Mouse (Mus musculus): ENCODE measurements around the gene Tmem37.

The Tmem37 gene

DNA sequence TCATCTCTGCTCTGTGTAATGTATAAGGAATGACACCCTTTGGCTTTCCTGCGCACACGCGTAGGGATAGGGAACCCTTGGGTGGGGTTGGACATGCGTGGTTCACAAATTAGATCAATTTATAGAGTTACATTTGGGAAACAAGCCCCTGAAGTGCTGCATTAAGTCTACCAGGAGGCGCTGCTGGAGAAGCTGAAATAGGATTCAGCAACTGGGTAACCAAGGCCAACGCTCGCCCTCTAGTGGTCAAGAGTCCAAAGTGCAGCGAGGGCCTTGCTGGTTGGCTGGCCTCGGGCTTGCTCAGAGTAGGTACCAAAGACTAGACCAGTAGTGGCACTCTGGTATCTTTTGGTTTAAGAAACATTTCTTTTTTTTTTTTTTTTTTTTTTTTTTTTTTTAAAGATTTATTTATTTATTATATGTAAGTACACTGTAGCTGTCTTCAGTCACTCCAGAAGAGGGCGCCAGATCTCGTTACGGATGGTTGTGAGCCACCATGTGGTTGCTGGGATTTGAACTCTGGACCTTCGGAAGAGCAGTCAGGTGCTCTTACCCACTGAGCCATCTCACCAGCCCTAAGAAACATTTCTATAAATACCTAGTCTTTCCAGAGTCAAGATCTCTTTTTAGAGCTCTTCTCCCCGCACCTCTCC, 19.7 kb upstream of the Tmem37 start:
- DNase-seq (ENCODE audit: low spot score in 2 of 2), result peak; percentile 59 to 81

DNA sequence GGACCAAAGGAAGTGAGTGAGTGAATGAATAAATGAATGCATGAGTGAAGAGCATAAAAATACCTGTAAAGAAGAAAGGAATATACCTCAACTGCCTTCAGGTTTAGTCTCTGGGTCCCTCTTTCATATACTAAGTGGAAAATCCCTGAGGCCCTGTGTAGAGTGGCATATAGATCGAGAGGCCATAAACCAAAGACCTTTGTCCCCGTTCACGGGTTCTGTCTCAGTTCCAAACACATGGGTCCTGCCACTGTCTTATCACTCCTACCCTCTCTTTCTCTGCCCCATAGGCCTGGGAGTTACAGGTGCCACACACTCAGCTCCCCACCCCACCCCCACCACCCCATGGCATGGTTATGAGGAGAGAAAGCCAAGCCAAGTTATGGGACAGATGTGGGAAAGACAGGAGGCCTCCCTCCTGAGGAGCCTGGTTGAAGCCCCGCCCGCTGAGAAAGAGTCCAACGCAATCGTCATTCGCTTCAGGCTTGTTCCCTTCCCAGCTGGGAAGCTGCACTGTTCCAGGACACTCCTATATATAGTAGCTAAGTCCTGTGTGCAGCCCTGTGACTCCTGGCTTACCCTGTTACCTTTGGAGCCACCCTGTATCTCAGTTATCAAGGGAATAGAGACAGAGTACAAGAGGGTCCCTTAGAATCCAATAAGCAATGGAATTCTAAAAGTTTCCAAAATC, 17.2 kb upstream of the Tmem37 start:
- DNase-seq (ENCODE audit: low spot score in 2 of 2), result no peak

DNA sequence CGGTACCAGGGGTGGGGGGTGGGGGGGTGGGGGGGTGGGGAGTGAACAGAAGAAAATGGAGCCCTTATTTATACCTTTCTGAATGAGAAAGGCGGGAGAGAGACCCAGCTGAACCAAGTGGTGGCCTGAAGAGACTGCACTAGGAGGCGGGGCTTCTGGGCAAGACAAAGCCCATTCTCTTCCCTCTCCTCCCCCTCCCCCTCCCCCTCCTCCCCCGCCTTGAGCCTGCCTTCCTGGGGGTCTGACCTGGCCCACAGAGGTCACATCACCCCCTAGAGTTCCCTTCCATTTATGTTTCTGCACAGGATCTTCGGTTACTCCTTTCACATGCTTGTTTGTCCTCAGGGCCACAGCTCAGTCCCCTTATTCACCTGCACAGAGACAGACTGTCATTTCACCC, 15.3 kb upstream of the Tmem37 start:
- no peak for DNase-seq (ENCODE audit: low spot score in 2 of 2)

DNA sequence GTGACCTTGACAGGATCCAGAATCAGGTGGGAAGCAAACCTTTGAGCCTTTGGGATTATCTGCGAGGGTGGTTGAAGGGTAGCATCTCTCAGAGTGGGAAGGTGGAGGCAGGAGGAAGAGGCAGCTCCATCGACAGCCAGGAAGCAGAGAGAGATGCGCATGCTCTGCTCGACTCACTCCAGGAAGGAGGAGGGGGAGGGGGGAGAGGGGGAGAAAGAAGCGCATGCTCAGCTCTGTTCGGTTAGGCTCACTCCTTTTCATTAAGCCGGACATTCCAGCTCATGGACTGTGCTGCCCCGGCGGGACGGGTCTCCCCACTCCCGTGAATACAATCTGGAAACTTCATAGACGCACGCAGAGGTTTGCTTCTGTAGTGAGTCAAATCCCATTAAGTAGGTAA, 12.8 kb upstream of the Tmem37 start:
- DNase-seq (ENCODE audit: low spot score in 2 of 2), result no peak

DNA sequence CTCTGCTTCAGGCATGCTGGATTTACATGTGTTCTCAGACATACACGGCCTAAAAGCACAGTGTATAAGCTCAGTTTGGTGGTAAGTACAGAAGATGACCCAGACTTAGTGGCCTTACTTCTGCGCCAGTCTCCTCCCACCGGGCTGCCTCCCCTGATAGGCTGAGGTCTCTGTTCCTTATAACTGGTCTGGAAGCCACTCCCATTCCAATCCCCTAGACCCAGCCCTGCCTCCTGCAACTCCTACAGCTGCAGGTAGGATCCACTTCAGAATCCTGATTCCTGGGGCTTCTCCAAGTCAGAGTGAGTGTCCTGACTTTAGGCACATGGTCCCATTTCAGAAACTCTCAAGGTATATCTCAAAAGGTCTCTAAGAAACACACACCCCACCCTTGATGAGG, 11.8 kb upstream of the Tmem37 start:
- no peak for DNase-seq (ENCODE audit: low spot score in 2 of 2)

DNA sequence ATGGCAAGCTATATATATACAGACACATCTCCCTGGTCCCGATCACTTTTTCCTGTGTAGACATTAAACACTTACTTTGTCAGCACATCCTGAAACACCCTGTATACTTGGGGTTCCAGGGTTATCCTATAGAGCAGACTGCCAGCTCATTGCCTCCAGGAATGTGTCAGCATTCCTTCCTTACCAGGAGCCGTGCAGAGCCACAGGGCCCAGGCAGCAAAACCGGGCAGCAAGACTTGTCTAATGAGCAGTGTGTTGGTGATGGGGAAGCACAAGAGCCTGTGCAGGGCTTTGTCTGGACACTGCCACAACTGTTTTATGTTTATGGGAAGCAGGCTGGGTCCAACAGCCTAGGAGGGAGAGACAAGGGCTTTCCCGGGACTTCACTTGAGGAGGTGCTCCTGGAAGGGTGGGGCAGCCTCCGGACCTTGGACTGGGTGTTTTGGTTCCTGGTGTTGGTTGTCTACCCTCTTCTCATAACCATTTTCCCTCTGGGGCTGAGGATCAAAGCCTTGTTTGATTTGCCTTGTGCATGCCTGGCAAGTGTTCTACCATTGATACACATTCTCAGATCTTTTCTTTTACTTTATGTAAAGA, 10.1 kb upstream of the Tmem37 start:
- no peak for DNase-seq (ENCODE audit: low spot score in 2 of 2)

DNA sequence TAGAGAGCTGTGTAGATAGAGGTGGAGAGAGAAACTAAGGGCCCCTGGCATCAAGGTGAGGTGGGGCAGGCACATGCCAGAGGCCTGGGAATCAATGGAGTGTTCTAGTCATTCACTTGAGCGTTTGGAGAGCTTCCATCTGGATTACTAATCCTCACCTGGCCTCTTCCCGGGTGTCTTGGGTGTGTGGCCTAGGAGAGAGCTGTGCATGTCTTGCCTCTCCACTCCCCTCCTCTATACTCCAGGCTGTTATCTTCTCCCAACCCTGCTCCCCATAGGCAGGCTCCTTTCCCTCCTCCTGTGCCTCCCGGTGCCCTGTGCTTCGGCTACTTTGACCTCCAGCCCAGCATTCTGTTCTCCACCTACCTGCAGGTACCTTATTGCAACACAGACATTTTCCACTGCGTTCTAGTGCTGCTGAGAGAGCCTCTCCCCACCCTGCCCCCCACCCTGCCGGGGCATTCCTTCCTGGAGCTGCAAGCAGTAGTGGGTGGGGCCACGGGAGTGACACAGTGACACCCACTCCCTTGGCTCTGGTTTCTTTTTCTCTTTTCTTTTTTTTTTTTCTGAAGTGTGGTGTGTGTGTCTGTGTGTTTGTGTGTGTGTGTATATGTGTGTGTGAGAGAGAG, 9.2 kb upstream of the Tmem37 start:
- DNase-seq (ENCODE audit: low spot score in 2 of 2), result no peak

DNA sequence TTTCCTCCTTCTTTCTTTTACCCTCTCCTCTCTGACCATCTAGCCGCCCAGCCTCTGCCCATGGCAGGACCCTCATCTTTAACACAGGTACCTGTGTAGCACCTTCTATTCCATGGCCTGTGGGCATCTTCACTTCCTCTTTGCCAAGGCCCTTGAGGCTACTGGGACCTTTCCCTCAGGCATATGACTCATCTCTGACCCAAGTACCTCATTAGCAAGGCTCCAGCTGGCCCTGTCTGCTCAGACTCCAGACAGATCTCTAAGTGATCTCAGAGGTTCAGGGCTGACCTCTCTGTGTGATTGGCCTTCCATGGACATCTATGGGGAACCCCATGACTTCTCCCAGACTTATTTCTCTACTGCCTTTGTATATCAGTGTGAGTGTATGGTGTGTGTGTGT, 6.8 kb upstream of the Tmem37 start:
- DNase-seq (ENCODE audit: low spot score in 2 of 2), result no peak

DNA sequence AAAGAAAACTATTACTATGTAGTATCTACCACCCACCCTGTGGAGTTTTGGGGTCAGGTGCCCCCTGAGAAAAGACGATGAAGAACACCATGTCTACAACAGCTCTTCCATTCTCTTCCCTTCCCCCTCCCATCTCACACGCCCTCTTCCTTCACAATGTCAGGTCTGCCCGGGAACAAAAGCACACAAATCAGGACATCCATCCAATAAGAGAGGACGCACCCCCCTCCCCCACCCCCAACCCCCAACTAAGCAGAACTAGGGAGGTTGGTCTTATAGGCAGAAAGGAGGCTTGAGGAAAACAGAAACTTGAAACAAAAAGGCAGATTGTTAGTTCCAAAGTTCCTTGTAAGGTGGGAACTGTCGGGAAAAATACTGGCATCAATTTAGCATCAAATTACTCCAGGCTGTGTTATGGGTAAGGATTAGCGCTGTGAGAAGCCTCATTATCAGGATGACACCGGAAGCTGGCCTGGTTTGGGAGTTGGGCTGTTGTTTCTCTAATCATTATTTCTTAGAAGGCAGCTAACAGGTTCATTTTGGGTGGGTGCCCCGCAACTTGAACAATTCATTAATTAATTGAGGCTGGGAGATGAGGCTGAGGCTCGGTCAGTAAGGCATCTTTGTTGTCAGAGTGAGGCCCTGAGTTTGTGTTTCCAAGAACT, 4.0 kb upstream of the Tmem37 start:
- no peak for DNase-seq (ENCODE audit: low spot score in 2 of 2)

DNA sequence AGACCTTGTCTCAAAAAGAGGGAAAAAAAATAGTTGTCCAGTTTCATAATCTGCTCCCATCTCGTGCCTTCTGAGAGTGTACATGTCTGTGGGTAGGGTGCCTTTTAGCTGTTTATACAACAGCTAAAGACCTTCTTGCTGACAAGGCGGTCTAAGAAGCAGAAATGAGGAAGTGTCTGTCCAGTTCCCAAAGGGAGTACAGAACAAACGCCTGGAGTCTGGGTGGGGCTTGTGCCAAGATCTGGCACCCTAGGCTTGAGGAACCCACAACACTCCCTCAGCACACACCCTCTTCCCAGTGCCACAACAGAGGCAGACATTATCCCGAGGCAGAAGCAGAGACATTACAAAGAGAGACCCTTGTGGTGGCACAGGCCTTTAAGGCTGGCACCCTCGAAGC, 1.6 kb upstream of the Tmem37 start:
- DNase-seq (ENCODE audit: low spot score in 2 of 2), result no peak

DNA sequence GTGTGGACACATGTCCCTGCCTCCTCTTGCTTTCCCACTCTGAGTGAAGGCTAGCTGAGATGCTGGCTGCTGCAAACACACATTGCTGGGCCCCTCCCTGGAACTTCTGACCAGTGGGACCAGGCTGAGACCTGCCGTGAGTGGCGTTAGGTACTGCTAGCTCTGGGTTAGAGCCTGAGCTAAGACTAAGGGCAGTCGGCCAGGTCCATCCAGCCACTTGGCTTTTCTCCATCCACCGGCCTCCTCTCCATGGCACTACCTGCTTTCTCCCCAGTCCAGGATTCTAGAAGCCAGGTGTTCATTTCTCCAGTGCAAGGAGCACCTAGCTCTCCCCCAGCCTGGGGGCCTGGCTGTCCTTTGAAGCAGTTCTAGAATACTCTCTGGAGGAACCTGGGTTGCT, 1.1 kb upstream of the Tmem37 start:
- no peak for DNase-seq (ENCODE audit: low spot score in 2 of 2)

DNA sequence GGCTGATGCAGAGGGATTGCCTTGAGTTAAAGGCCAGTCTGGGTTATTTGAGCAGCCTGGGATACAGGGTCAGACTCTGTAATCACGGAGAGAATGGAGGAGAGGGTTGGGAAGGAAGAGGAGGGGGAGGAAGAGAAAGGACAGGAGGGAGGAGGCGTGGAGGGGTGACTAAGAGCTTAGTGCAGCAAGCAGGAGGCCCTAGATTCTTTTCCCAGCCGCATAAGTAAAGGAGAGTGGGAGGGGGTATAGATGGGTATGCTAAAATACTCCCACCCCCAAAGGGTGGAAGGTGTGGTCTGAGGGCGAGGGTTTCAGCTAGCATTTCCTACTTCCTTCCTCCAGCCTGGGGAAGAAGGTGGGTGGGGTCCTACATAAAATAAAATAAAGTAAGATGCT, 431 bp upstream of the Tmem37 start:
- no peak for DNase-seq (ENCODE audit: low spot score in 2 of 2)

DNA sequence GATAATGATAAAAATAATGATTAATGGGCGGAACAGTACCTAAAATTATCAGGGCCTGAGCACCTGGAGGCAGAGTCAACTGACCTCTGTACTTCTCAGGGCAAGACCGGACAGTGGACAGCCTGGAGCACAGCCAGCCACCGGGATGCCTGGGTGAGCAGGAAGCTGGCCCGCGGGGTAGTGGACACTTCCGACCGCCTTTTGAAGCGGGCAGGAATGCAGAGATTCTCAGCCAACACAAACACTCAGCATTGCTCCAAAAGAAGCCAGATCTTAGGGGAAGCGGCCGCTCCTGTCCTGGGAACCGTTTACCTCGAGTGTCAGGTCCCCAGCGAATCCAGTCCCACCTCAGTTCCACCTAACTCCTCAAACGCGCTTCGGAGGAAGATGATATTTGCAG, 974 bp downstream of the Tmem37 start:
- no peak for DNase-seq (ENCODE audit: low spot score in 2 of 2)

DNA sequence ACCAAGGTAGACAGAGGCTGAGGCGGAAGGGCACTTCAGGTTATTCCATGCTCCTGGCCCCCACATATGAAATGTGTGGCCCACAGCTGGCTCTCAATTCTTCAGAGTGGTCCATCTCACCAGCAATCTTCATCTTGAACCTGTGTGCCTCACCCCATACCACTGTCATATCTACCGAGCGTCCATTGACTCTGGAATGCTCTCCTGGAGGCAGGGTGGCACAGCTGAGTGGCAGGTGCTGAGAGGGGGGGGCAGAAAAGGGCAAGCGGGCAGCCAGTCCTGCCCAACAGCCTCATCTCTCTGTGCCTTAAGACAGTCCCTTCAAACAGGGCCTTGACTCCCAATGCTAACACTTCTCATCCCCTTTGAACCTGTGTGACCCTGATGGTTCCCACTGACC, 2.7 kb downstream of the Tmem37 start:
- no peak for DNase-seq (ENCODE audit: low spot score in 2 of 2)

DNA sequence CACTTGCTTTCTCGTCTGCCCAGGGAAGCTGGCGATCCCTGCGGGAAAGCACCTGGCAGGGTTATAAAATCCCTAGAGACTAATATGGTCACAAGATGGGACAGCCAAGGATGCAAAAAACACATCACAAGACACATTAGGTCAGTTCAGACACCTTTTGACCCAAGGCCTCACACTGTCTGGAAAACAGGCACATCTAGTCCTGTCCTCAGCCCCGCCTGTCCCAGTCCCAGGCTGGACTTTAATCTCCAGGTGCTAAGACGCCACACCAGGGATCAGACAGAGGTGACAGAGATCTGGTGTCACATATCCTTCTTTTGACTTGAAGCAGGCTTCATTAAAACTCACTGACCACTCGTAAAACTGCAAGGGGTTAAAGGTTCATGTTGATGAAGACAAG, 3.7 kb downstream of the Tmem37 start:
- no peak for DNase-seq (ENCODE audit: low spot score in 2 of 2)

DNA sequence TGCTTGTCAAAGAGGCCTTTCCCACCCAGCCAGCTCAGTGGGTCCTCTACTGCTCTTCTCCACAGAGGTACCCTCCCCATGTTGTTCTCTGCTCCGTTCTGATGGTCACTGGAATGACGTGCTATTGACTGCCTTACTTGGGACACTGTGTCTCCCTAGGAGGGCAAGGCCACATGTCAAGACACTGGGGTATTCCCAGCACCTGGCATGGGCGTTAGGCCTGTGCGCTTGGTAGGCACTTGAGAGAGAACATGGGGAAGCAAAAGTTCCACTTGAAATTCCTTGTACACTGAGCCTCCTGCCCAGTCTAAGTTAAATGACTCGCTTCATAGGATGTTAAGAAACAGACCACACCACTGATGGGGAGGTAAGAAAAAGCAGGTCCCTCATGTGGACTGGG, 4.8 kb downstream of the Tmem37 start:
- DNase-seq (ENCODE audit: low spot score in 2 of 2), result no peak

DNA sequence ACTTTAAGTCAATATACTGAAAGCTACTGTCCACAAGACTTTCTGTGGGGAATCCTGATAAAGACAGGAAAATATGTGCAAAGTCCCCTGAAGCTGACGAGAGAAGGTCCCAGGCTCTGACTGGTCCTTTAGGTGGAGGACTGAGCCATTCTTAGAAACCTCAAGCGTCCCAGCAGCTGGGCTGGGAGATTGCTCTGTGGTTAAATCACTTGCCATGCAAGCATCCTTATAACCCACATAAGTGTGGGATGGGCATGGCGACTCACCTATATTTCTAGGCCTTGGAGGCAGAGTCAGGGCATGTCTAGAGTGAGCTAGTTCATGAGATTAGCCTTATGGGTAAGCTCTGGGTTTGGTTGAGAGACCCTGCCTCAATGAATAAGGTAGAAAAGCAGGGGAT, 7.2 kb downstream of the Tmem37 start:
- no peak for DNase-seq (ENCODE audit: low spot score in 2 of 2)

DNA sequence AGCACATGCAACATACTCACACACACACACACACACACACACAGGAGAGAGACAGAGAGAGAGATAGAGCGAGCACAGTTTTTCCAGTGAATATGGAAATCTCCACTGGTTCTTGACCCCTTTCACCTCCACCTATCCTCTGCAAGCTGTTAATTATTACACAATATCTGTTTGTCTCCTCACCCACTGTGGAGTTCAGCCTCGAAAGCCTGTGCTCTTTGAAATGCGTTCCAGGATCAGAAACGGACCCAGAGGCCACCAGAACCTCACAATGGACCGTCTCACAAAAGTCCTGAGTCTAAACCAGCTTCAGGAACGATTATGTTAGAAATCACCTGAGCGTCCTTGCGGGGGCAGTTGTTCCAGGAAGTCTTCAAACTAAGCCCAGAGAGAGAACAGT, 7.7 kb downstream of the Tmem37 start:
- DNase-seq (ENCODE audit: low spot score in 2 of 2), result no peak

DNA sequence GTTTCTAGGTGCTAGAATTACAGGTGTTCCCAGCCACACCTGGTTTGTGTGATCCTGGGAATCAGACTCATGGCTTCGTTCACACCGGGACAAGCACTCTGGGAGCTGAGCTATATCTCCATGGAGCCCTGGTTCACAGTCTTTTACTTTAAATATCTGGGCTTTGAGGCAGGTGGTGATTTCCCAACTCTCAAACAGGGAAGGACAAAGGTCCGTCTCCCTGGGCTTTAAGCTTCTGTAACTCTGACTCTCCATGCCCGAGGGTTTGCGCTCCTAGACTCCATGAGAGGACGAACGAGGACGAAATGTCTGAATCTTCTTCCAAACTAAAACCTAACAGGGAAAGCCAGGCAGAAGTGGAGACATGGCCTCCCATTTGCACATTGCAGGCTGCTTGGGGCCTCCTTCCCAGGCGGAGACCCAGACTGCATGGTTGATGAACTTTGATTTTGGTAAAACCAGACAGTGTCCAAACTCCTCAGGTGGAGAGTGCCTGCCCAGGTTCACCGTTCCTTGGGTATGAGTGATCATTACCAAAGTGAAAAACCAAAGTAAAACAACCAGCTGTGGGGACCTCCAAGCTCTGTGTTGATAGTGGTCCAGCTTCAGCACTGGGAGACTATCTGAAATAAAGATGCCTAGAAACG, 9.7 kb downstream of the Tmem37 start:
- DNase-seq (ENCODE audit: low spot score in 2 of 2), result no peak

DNA sequence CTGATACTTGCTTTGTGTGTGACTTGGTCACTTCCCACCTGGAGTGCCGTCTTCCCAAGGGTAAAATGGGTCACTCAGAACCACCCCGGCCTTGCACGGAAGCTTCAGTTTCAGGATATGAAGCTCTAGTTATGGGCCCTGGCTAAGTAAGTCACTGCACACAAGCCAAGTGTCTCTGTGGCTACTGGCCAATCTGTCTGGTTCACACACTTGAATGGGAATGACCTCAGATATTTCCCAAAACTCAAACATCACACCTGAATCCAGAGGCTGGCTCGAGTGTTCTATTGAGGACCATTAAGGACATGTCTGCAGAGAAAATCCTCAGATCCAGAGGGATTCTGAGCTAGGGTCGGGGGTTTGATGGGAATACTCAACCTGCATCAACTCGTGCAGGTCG, 11.6 kb downstream of the Tmem37 start:
- DNase-seq (ENCODE audit: low spot score in 2 of 2), result no peak

DNA sequence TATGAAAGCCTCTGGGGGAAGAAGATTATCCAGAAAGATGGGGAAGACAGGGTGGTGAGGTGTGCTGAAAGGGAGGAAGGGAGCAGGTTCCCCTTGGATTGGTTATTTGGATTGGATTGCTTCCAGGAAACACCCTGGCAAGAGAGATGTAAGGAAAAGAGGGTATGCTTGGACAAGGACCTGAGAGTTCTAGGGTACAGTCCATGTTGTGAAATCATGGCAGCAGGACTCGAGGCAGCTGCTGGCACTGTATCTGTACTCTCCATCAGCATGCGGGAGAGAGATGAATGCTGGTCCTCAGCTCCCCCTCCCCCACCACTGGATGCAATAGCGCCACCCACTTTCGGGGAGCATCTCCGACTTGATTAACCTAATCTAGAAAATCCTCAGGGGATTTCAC, 13.2 kb downstream of the Tmem37 start:
- no peak for DNase-seq (ENCODE audit: low spot score in 2 of 2)
